Mouse (Mus musculus) midbrain, postnatal 0 days (tissue): ENCODE measurements around the gene Plscr3. TPM values are rescaled to one million over a fixed set of nuclear protein-coding genes. Genes with fewer than 3 reads are reported as not detected.
"Not testable (repeated sequence)": the region's sequence is repeated elsewhere in the genome, so short reads cannot be mapped to it uniquely, and the experiment has no call there.

Experiments
- ATAC-seq: fragments of 200-750 bp; cut with Nextera tagmentation; 2 replicates; pipeline ENCODE4 v1.8.0; 2017; ENCODE audit warnings: moderate number of reproducible peaks, mild to moderate bottlenecking, moderate TSS enrichment, moderate library complexity; ENCODE audit not compliant: low FRiP score
- DNase-seq: peaks from one replicate; pipeline ENCODE4 v3.0.0-alpha.2; 2015; ENCODE audit warnings: low spot score
- H3K27ac ChIP-seq: fragments of 300-500 bp; sonication (generic); 2 replicates; pipeline ENCODE4 v1.5.1; 2014; ENCODE audit warnings: low read depth, mild to moderate bottlenecking, low read length, mixed read lengths
- H3K27me3 ChIP-seq: fragments of 300-500 bp; sonication (generic); 2 replicates; pipeline ENCODE4 v1.6.1; 2014; ENCODE audit warnings: low read length, control low read depth, mixed read lengths; ENCODE audit not compliant: insufficient read depth
- H3K36me3 ChIP-seq: fragments of 300-500 bp; sonication (generic); 2 replicates; pipeline ENCODE4 v1.6.1; 2014; ENCODE audit warnings: low read length, control low read depth, mixed read lengths; ENCODE audit not compliant: insufficient read depth
- H3K4me1 ChIP-seq: fragments of 300-500 bp; sonication (generic); 2 replicates; pipeline ENCODE4 v1.6.1; 2014; ENCODE audit warnings: mild to moderate bottlenecking, control low read depth, antibody characterized with exemption, low read length, mixed read lengths; ENCODE audit not compliant: insufficient read depth
- H3K4me2 ChIP-seq: fragments of 300-500 bp; sonication (generic); 2 replicates; pipeline ENCODE4 v1.6.1; 2014; ENCODE audit warnings: low read depth, mild to moderate bottlenecking, low read length, mixed read lengths; ENCODE audit not compliant: poor library complexity, severe bottlenecking
- H3K4me3 ChIP-seq: fragments of 300-500 bp; sonication (generic); 2 replicates; pipeline ENCODE4 v1.5.1; 2014; ENCODE audit warnings: low read depth, mild to moderate bottlenecking, low read length, moderate library complexity
- H3K9ac ChIP-seq: fragments of 300-500 bp; sonication (generic); replicated peaks from 2 replicates; pipeline ENCODE4 v1.6.1; 2014; ENCODE audit warnings: mild to moderate bottlenecking, low read length, moderate library complexity, mixed read lengths; ENCODE audit not compliant: poor library complexity, severe bottlenecking
- H3K9me3 ChIP-seq: fragments of 300-500 bp; sonication (generic); 2 replicates; pipeline ENCODE4 v1.6.1; 2016; ENCODE audit warnings: low read length, control low read depth
- CTCF ChIP-seq: IDR thresholded peaks from 2 replicates; pipeline ENCODE4 v1.5.1; 2016; ENCODE audit warnings: antibody characterized with exemption, mild to moderate bottlenecking
- WGBS: fragments of 180-500 bp; shearing (Covaris S2); extraction: QIAGEN DNeasy Blood & Tissue Kit; methylation state at CpG from one replicate; pipeline ENCODE4 v1.1.7; 2014; 5-methylcytosine and 5-hydroxymethylcytosine counted together
- polyA plus RNA-seq: library from polyadenylated mRNA; unstranded; fragments of >200 nt; fragmentation: Nextera tagmentation; extraction: Ambion mirVana; gene quantifications from 2 replicates; pipeline ENCODE4 v1.2.1, GENCODE M21; 2015
- total RNA-seq: library from RNA; depleted of rRNA; stranded (reverse); fragments of >200 nt; gene quantifications from 2 replicates; pipeline ENCODE4 v1.2.3, GENCODE M21; 2014

The Plscr3 gene
- total and polyA plus RNA-seq, 2 experiments from 2014 or later: 24.1 to 33.5 TPM

DNA sequence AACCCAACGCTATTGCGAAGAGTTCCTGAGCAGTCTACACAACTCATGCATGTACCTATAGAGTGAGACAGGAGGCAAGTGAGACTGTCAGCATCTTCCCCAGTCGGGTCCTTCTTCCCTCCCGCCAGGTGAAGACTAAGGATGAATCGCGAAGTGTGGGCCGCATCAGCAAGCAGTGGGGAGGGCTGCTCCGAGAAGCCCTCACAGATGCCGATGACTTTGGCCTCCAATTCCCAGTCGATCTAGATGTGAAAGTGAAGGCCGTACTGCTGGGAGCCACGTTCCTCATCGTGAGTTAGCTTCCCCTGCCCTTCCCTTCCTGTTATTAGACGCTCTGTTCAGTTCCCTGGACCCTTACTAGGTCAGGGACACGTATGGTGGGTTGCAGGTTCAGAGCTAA, 3.7 kb downstream of the Plscr3 start:
- Histone ChIP-seq H3K36me3 (peaks cover 34% of the 10 kb centered on the region), H3K4me3 (no peak overlapping the region), H3K9ac (no peak overlapping the region), H3K4me2 (no peak overlapping the region), H3K27me3 (no peaks in the 10 kb centered on the region), H3K4me1 (peaks cover 9% of the 10 kb centered on the region; the same call in 1 of the 2 replicates), H3K27ac (no peak overlapping the region), H3K9me3 (no peaks in the 10 kb centered on the region)
- WGBS: 92% methylated on average over 15 of the region's 15 CpGs
- DNase-seq (no peak), ATAC-seq (no peak)
- no peak for TF ChIP-seq CTCF

DNA sequence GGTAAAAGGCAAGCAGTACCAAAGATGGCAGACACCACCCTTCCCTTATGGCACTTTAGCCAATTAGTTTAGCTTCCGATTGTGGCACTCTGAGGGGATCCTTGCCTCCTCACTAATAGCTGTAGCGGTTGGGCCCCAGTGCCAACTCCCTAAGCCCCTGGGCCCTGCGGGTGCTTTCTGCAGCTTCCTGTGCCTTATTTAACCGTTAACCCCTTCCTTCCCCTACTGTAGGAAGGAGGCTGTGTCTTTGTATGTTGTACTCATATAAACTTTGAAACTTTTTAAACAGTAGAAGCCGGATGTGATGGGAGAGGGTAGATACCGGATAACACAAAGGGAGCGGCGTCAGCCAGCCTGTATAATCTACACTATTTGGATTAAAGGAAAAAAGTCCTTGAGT, 4.6 kb downstream of the Plscr3 start:
- ATAC-seq: no peak
- Histone ChIP-seq H3K27ac (no peak overlapping the region), H3K9ac (no peak overlapping the region), H3K9me3 (no peaks in the 10 kb centered on the region), H3K4me2 (no peak overlapping the region), H3K36me3 (peaks cover 34% of the 10 kb centered on the region), H3K4me3 (no peak overlapping the region), H3K4me1 (peaks cover 14% of the 10 kb centered on the region; the same call in 1 of the 2 replicates), H3K27me3 (no peaks in the 10 kb centered on the region)
- no peak for TF ChIP-seq CTCF
- WGBS: 75% methylated on average over 8 of the region's 8 CpGs
- DNase-seq: no peak

DNA sequence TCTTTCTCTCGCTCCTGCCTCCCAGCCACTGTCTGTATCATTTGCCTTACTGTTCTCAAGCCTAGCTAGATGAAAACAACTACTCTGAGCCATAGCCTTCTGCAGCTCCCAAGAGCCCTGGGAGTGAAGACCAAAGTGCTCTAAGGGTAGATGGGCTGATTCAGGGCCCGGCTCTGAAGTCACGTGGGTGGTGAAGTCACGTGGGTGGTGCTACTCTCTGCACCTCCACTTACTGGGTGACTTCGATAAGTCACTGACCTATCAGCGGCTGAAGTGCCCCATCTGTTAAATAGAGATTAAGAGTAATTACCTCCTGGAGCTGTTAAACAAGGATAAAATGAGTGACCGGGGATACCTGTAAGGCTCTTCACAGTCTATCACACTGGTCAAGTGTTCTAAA, 7.8 kb downstream of the Plscr3 start:
- Histone ChIP-seq H3K4me3 (no peak overlapping the region), H3K27ac (no peak overlapping the region), H3K27me3 (peaks cover 6% of the 10 kb centered on the region), H3K4me1 (0 out of 2 replicates have a peak, but pooled peaks cover 4% of the 10 kb centered on the region), H3K36me3 (peaks cover 24% of the 10 kb centered on the region), H3K4me2 (no peak overlapping the region), H3K9me3 (no peaks in the 10 kb centered on the region), H3K9ac (no peak overlapping the region)
- 81% methylated on average over 7 of the region's 7 CpGs for WGBS
- no peak for DNase-seq
- ATAC-seq: no peak
- no peak for TF ChIP-seq CTCF

DNA sequence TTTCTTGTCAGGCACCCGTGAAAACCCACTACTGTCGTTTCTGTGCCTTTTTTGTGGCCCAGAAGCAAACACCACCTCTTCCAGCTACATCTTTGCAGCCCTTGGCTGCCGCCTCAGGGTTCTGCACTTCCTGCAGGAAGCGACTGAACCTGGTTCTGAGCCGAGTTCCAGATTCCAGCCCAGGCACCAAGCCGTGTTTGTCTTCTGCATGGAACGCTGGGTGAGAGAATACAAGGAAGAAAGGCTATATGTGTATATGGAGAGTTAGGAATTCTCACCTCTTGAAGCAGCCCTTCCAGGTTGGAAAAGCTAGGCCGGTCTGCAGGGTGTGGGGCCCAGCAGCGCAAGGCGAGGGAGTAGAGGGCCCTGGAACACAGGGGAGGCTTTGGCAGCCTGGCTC, 8.5 kb downstream of the Plscr3 start:
- no peak for TF ChIP-seq CTCF
- no peak overlapping the region for H3K4me2 ChIP-seq
- no peaks in the 10 kb centered on the region for H3K9me3 ChIP-seq
- 89% methylated on average over 10 of the region's 10 CpGs for WGBS
- H3K4me1 ChIP-seq: 0 out of 2 replicates have a peak, but pooled peaks cover 4% of the 10 kb centered on the region
- H3K36me3 ChIP-seq: peaks cover 21% of the 10 kb centered on the region
- H3K9ac ChIP-seq: no peak overlapping the region
- DNase-seq (no peak), ATAC-seq (no peak)
- H3K27me3 ChIP-seq: peaks cover 8% of the 10 kb centered on the region
- no peak overlapping the region for H3K27ac ChIP-seq
- H3K4me3 ChIP-seq: no peak overlapping the region

DNA sequence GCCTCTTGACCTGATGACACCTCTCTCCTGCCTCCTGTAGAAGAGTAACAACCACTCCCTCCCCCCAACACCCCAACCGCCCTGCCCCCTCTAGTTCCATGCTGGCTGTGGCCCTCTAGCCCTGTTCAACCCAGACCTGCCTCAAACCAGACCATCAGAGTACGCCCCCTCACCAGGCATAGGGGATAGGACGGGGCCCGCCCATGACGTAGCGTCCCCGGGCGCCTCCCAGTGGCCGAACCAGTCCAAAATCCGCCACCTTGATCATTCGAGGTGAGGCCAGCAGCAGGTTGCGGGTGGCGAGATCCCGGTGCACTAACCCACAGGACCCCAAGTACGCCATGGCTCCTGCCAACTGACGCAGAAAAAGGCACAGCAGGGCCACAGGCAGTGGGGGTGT, 9.2 kb downstream of the Plscr3 start:
- TF ChIP-seq CTCF: peak; percentile 54
- H3K9ac ChIP-seq: no peak overlapping the region
- no peak overlapping the region for H3K27ac ChIP-seq
- no peaks in the 10 kb centered on the region for H3K9me3 ChIP-seq
- DNase-seq: no peak
- peaks cover 8% of the 10 kb centered on the region for H3K27me3 ChIP-seq
- H3K4me1 ChIP-seq: 0 out of 2 replicates have a peak, but pooled peaks cover 4% of the 10 kb centered on the region
- WGBS: 21% methylated on average over 16 of the region's 16 CpGs
- peaks cover 15% of the 10 kb centered on the region for H3K36me3 ChIP-seq
- H3K4me3 ChIP-seq: no peak overlapping the region
- ATAC-seq: peak; percentile 69
- H3K4me2 ChIP-seq: no peak overlapping the region

DNA sequence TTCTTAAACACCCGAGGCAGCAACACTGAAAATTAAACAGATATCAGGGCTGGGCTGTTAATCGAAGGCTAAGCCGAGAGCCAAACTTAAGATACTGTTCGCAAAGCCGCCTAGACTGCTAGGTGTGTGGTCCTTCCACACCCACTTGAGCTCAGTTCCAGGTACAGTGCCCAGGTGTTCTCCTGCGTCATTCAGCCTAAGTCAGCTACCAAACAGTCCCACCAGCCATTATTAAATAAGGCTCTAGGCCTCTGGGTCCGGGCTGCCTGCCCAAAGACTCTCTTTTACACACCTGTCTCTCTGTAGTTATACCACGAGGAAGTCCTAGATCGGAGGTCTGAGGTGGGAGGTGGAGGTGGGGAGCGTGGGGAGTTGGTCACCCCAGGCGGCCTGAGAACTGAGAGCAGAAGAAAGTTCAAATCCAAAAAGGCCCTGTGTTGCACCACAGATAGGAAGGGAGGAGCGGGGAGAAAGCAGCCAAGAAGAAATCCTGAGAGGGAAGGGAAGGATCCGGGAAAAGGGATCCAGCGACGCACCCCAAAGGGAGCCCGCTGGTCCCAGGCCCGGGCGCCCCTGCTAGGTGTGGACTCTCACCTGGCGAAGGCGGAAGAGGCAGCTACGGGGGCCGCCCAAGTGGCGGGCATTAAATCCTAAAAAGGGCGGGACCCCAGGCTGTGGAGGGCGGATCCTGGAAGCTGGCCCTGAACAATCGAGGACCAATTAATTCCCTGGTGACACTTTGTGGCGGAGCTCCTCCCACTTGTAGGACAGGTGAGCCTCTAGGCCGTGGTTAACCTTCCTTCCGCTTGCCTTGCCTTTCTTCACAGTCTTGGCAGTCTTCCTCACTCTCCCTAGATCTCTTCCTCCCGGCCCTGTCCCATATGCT, 12.2 kb downstream of the Plscr3 start, which contains the start of gene Tnk1:
Gene Tnk1 (minus strand): TSS at position 618 of the 886 bp plus-strand sequence.
- peaks cover 8% of the 10 kb centered on the region for H3K27me3 ChIP-seq
- no peak within 1 kb of the TSS for H3K9ac ChIP-seq
- no peak within 1 kb of the TSS for H3K27ac ChIP-seq
- H3K4me3 ChIP-seq: no peak within 1 kb of the TSS
- no peak for ATAC-seq
- no peak for DNase-seq
- no peak for TF ChIP-seq CTCF
- H3K36me3 ChIP-seq: no peaks in the 10 kb centered on the region
- no peaks in the 10 kb centered on the region for H3K9me3 ChIP-seq
- no peak within 1 kb of the TSS for H3K4me2 ChIP-seq
- WGBS: 23% methylated on average over 30 of the region's 30 CpGs
- H3K4me1 ChIP-seq: 0 out of 2 replicates have a peak, but pooled peaks cover 4% of the 10 kb centered on the region

DNA sequence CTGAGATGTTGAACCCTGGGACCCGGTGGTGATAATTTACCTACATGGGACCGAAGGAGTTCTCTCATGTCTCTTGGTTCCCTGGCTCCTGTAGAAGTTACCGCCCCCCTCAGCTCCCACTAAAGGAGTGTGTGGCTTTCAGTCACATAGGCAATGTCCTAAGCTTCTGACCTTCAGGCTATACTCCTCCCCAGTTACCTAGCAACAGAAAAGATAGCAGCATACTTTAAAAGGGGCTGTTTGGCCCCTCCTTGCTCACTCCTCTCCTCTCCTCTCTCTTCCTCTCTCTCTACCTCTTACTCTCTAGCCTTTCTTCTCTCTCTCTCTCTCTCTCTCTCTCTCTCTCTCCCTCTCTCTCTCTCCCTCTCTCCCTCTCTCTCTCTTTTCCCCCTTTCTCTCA, 17.6 kb downstream of the Plscr3 start:
- H3K27me3 ChIP-seq, H3K4me1 ChIP-seq, H3K27ac ChIP-seq, H3K4me2 ChIP-seq, H3K36me3 ChIP-seq, DNase-seq, ATAC-seq, H3K9ac ChIP-seq, H3K4me3 ChIP-seq, H3K9me3 ChIP-seq: not testable (repeated sequence)
- WGBS: 82% methylated on average over 3 of the region's 3 CpGs
